Mouse (Mus musculus) megakaryocyte-erythroid progenitor cell, adult 5-6 weeks (primary cell): ENCODE data around the gene Tmem182. TPM values are rescaled to one million over a fixed set of nuclear protein-coding genes. Genes with fewer than 3 reads are reported as not detected.

ENCODE experiments used
- total RNA-seq, 2 experiments: library from RNA; stranded (forward) in 1 of 2; stranded (reverse) in 1 of 2; fragments of 200-1000, 215-1000 nt in 1 of 2; fragments of >200 nt in 1 of 2; fragmentation: Nextera tagmentation in 1 of 2; gene quantifications; 2 replicates each; pipeline ENCODE4 v1.2.3; 2014 to 2017

Gene Tmem182
- total RNA-seq, 2 experiments from 2014 or later = not detected

Other genes starting within 250 kb of the Tmem182 start
- not detected in 2 replicates for gene Slc9a4, start 225.5 kb upstream of the Tmem182 start, total RNA-seq (2014; fragmentation: Nextera tagmentation)
- gene Slc9a4, start 225.5 kb upstream of the Tmem182 start, total RNA-seq (2017) = not detected in 2 replicates
- gene Slc9a2, start 125.0 kb upstream of the Tmem182 start, total RNA-seq (2014; fragmentation: Nextera tagmentation) = not detected in 2 replicates
- 0.47 and 0.57 TPM in 2 replicates for gene Slc9a2, start 125.0 kb upstream of the Tmem182 start, total RNA-seq (2017)
- gene Mfsd9, start 14.9 kb upstream of the Tmem182 start, total RNA-seq (2014; fragmentation: Nextera tagmentation) = 1.8 and 2.1 TPM in 2 replicates
- 1.7 and 4.7 TPM in 2 replicates for gene Mfsd9, start 14.9 kb upstream of the Tmem182 start, total RNA-seq (2017)